Mouse (Mus musculus): Measurements from ENCODE around the gene Fau.

GRCm38 (mm10) chr19:6094119-6094518, 36.5 kb downstream of the Fau start, which contains the start of gene AC131692.1:
- no peak for TF ChIP-seq CTCF (conservative IDR thresholded peaks at IDR 0.05; ENCODE audit: low read length)
- TF ChIP-seq NANOG (IDR thresholded peaks at IDR 0.05; ENCODE audit: borderline replicate concordance, low read length) = no peak

Measured in E14TG2a.4 (cell line).